Mouse (Mus musculus): ENCODE results near the gene Olfr877. TPM values are rescaled to one million over a fixed set of nuclear protein-coding genes. Genes with fewer than 3 reads are reported as not detected.

Gene Olfr877
- not detected in 2 replicates for polyA plus RNA-seq (2015; fragmentation: Nextera tagmentation; extraction: Ambion mirVana)

- H3K4me1 ChIP-seq: no peaks in the 10 kb centered on the region
- H3K9ac ChIP-seq: no peak within 1 kb of the TSS
- no peak within 1 kb of the TSS for H3K4me3 ChIP-seq
- no peaks in the 10 kb centered on the region for H3K36me3 ChIP-seq
- ATAC-seq (ENCODE audit: borderline replicate concordance, extremely low read depth, low FRiP score, low TSS enrichment): no peak
- H3K27me3 ChIP-seq: no peaks in the 10 kb centered on the region
- H3K4me2 ChIP-seq: no peak within 1 kb of the TSS
- no peaks in the 10 kb centered on the region for H3K9me3 ChIP-seq
- WGBS: 76% methylated on average over 4 of the region's 4 CpGs
- H3K27ac ChIP-seq: no peak within 1 kb of the TSS
Measured at GRCm38 (mm10) chr9:37853969-37854368, at the start of gene Olfr877. TSS of gene Olfr877 (plus strand) at chr9:37854269.

- no peak overlapping the region for H3K4me3 ChIP-seq
- H3K9ac ChIP-seq: no peak overlapping the region
- no peaks in the 10 kb centered on the region for H3K9me3 ChIP-seq
- H3K36me3 ChIP-seq: no peaks in the 10 kb centered on the region
- H3K27me3 ChIP-seq: no peaks in the 10 kb centered on the region
- H3K27ac ChIP-seq: no peak overlapping the region
- no peaks in the 10 kb centered on the region for H3K4me1 ChIP-seq
- ATAC-seq (ENCODE audit: borderline replicate concordance, extremely low read depth, low FRiP score, low TSS enrichment): no peak
- H3K4me2 ChIP-seq: no peak overlapping the region
Measured at GRCm38 (mm10) chr9:37807235-37807634, 46.8 kb upstream of the Olfr877 start.

GRCm38 (mm10) chr9:37808456-37808855 is 45.6 kb upstream of the Olfr877 start:
- H3K4me1 ChIP-seq: no peaks in the 10 kb centered on the region
- no peak overlapping the region for H3K4me3 ChIP-seq
- H3K27ac ChIP-seq: no peak overlapping the region
- no peaks in the 10 kb centered on the region for H3K27me3 ChIP-seq
- WGBS: 78% methylated on average over 3 of the region's 3 CpGs
- H3K4me2 ChIP-seq: no peak overlapping the region
- H3K36me3 ChIP-seq: no peaks in the 10 kb centered on the region
- H3K9me3 ChIP-seq: no peaks in the 10 kb centered on the region
- no peak overlapping the region for H3K9ac ChIP-seq
- ATAC-seq (ENCODE audit: borderline replicate concordance, extremely low read depth, low FRiP score, low TSS enrichment): no peak

- H3K27ac ChIP-seq: no peak overlapping the region
- H3K36me3 ChIP-seq: no peaks in the 10 kb centered on the region
- H3K27me3 ChIP-seq: no peaks in the 10 kb centered on the region
- ATAC-seq (ENCODE audit: borderline replicate concordance, extremely low read depth, low FRiP score, low TSS enrichment): no peak
- H3K4me2 ChIP-seq: no peak overlapping the region
- no peak overlapping the region for H3K9ac ChIP-seq
- H3K9me3 ChIP-seq: no peaks in the 10 kb centered on the region
- 65% methylated on average over 2 of the region's 2 CpGs for WGBS
- H3K4me3 ChIP-seq: no peak overlapping the region
- H3K4me1 ChIP-seq: no peaks in the 10 kb centered on the region
Measured at GRCm38 (mm10) chr9:37808976-37809375, 45.1 kb upstream of the Olfr877 start.

GRCm38 (mm10) chr9:37814696-37815095 is 39.4 kb upstream of the Olfr877 start:
- no peaks in the 10 kb centered on the region for H3K9me3 ChIP-seq
- H3K4me1 ChIP-seq: no peaks in the 10 kb centered on the region
- no peak overlapping the region for H3K4me3 ChIP-seq
- WGBS: 71% methylated on average over 3 of the region's 3 CpGs
- no peak overlapping the region for H3K27ac ChIP-seq
- H3K36me3 ChIP-seq: no peaks in the 10 kb centered on the region
- no peaks in the 10 kb centered on the region for H3K27me3 ChIP-seq
- H3K9ac ChIP-seq: no peak overlapping the region
- H3K4me2 ChIP-seq: no peak overlapping the region
- no peak for ATAC-seq (ENCODE audit: borderline replicate concordance, extremely low read depth, low FRiP score, low TSS enrichment)

GRCm38 (mm10) chr9:37829881-37830280 is 24.2 kb upstream of the Olfr877 start:
- H3K9ac ChIP-seq: no peak overlapping the region
- ATAC-seq (ENCODE audit: borderline replicate concordance, extremely low read depth, low FRiP score, low TSS enrichment): no peak
- H3K4me3 ChIP-seq: no peak overlapping the region
- H3K27me3 ChIP-seq: no peaks in the 10 kb centered on the region
- H3K27ac ChIP-seq: no peak overlapping the region
- no peak overlapping the region for H3K4me2 ChIP-seq
- no peaks in the 10 kb centered on the region for H3K4me1 ChIP-seq
- H3K9me3 ChIP-seq: no peaks in the 10 kb centered on the region
- no peaks in the 10 kb centered on the region for H3K36me3 ChIP-seq

- 39% methylated on average over 1 of the region's 1 CpGs for WGBS
- no peaks in the 10 kb centered on the region for H3K36me3 ChIP-seq
- no peaks in the 10 kb centered on the region for H3K9me3 ChIP-seq
- H3K4me1 ChIP-seq: no peaks in the 10 kb centered on the region
- no peak overlapping the region for H3K4me3 ChIP-seq
- ATAC-seq (ENCODE audit: borderline replicate concordance, extremely low read depth, low FRiP score, low TSS enrichment): no peak
- H3K4me2 ChIP-seq: no peak overlapping the region
- no peaks in the 10 kb centered on the region for H3K27me3 ChIP-seq
- H3K9ac ChIP-seq: no peak overlapping the region
- no peak overlapping the region for H3K27ac ChIP-seq
Measured at GRCm38 (mm10) chr9:37833341-37833740, 20.7 kb upstream of the Olfr877 start.

- Histone ChIP-seq H3K4me3 (no peak overlapping the region), H3K36me3 (no peaks in the 10 kb centered on the region), H3K9me3 (no peaks in the 10 kb centered on the region), H3K27ac (no peak overlapping the region), H3K4me1 (no peaks in the 10 kb centered on the region), H3K27me3 (no peaks in the 10 kb centered on the region), H3K4me2 (no peak overlapping the region), H3K9ac (no peak overlapping the region)
- ATAC-seq (ENCODE audit: borderline replicate concordance, extremely low read depth, low FRiP score, low TSS enrichment): no peak
- WGBS: 82% methylated on average over 2 of the region's 2 CpGs
Measured at GRCm38 (mm10) chr9:37849267-37849666, 4.8 kb upstream of the Olfr877 start.

- WGBS: 39% methylated on average over 1 of the region's 1 CpGs
- Histone ChIP-seq H3K9ac (no peak overlapping the region), H3K36me3 (no peaks in the 10 kb centered on the region), H3K4me1 (no peaks in the 10 kb centered on the region), H3K27ac (no peak overlapping the region), H3K4me3 (no peak overlapping the region), H3K9me3 (no peaks in the 10 kb centered on the region), H3K4me2 (no peak overlapping the region), H3K27me3 (no peaks in the 10 kb centered on the region)
- ATAC-seq (ENCODE audit: borderline replicate concordance, extremely low read depth, low FRiP score, low TSS enrichment): no peak
Measured at GRCm38 (mm10) chr9:37863325-37863724, 9.3 kb downstream of the Olfr877 start.

- H3K4me3 ChIP-seq: no peak overlapping the region
- no peaks in the 10 kb centered on the region for H3K4me1 ChIP-seq
- no peak for ATAC-seq (ENCODE audit: borderline replicate concordance, extremely low read depth, low FRiP score, low TSS enrichment)
- WGBS: 56% methylated on average over 1 of the region's 1 CpGs
- H3K4me2 ChIP-seq: no peak overlapping the region
- H3K9me3 ChIP-seq: no peaks in the 10 kb centered on the region
- no peaks in the 10 kb centered on the region for H3K27me3 ChIP-seq
- H3K9ac ChIP-seq: no peak overlapping the region
- H3K36me3 ChIP-seq: no peaks in the 10 kb centered on the region
- no peak overlapping the region for H3K27ac ChIP-seq
Measured at GRCm38 (mm10) chr9:37870246-37870645, 16.2 kb downstream of the Olfr877 start.

GRCm38 (mm10) chr9:37871097-37871496 is 17.0 kb downstream of the Olfr877 start:
- Histone ChIP-seq H3K4me3 (no peak overlapping the region), H3K9ac (no peak overlapping the region), H3K36me3 (no peaks in the 10 kb centered on the region), H3K27ac (no peak overlapping the region), H3K4me1 (no peaks in the 10 kb centered on the region), H3K4me2 (no peak overlapping the region), H3K9me3 (no peaks in the 10 kb centered on the region), H3K27me3 (no peaks in the 10 kb centered on the region)
- ATAC-seq (ENCODE audit: borderline replicate concordance, extremely low read depth, low FRiP score, low TSS enrichment): no peak
- 70% methylated on average over 1 of the region's 1 CpGs for WGBS

- Histone ChIP-seq H3K9ac (no peak overlapping the region), H3K4me3 (no peak overlapping the region), H3K36me3 (no peaks in the 10 kb centered on the region), H3K9me3 (no peaks in the 10 kb centered on the region), H3K4me1 (no peaks in the 10 kb centered on the region), H3K4me2 (no peak overlapping the region), H3K27ac (no peak overlapping the region), H3K27me3 (no peaks in the 10 kb centered on the region)
- no peak for ATAC-seq (ENCODE audit: borderline replicate concordance, extremely low read depth, low FRiP score, low TSS enrichment)
- WGBS: 29% methylated on average over 1 of the region's 1 CpGs
Measured at GRCm38 (mm10) chr9:37871536-37871935, 17.5 kb downstream of the Olfr877 start.

GRCm38 (mm10) chr9:37890960-37891359 is 36.9 kb downstream of the Olfr877 start:
- Histone ChIP-seq H3K4me3 (no peak overlapping the region), H3K4me2 (no peak overlapping the region), H3K4me1 (no peaks in the 10 kb centered on the region), H3K27me3 (no peaks in the 10 kb centered on the region), H3K36me3 (no peaks in the 10 kb centered on the region), H3K9me3 (no peaks in the 10 kb centered on the region), H3K9ac (no peak overlapping the region), H3K27ac (no peak overlapping the region)
- WGBS: 17% methylated on average over 2 of the region's 2 CpGs
- ATAC-seq (ENCODE audit: borderline replicate concordance, extremely low read depth, low FRiP score, low TSS enrichment): no peak
